Mouse (Mus musculus) liver, embryonic 11.5 days (tissue): Measurements from ENCODE around the gene Tubg1. TPM values are rescaled to one million over a fixed set of nuclear protein-coding genes. Genes with fewer than 3 reads are reported as not detected.

Experiments
- ATAC-seq: fragments of 200-750 bp; cut with Nextera tagmentation; replicated peaks from 2 replicates; pipeline ENCODE4 v1.8.0; 2017; ENCODE audit warnings: moderate number of reproducible peaks, mild to moderate bottlenecking, moderate TSS enrichment, moderate library complexity; ENCODE audit not compliant: low FRiP score
- DNase-seq: peaks from one replicate; pipeline ENCODE4 v3.0.0-alpha.2; 2017; ENCODE audit warnings: low spot score
- H3K27ac ChIP-seq: fragments of 300-500 bp; sonication (generic); 2 replicates; pipeline ENCODE4 v1.5.1; 2014; ENCODE audit warnings: mild to moderate bottlenecking, low read depth, low read length, control low read depth
- H3K27me3 ChIP-seq: fragments of 300-500 bp; sonication (generic); replicated peaks from 2 replicates; pipeline ENCODE4 v1.6.1; 2014; ENCODE audit warnings: low read length, mixed read lengths; ENCODE audit not compliant: control insufficient read depth, insufficient read depth
- H3K36me3 ChIP-seq: fragments of 300-500 bp; sonication (generic); 2 replicates; pipeline ENCODE4 v1.6.1; 2014; ENCODE audit warnings: mild to moderate bottlenecking, low read length, moderate library complexity, mixed read lengths; ENCODE audit not compliant: control insufficient read depth, insufficient read depth
- H3K4me1 ChIP-seq: fragments of 300-500 bp; sonication (generic); replicated peaks from 2 replicates; pipeline ENCODE4 v1.6.1; 2014; ENCODE audit warnings: low read length, mixed read lengths; ENCODE audit not compliant: control insufficient read depth, insufficient read depth
- H3K4me2 ChIP-seq: fragments of 300-500 bp; sonication (generic); 2 replicates; pipeline ENCODE4 v1.6.1; 2014; ENCODE audit warnings: mild to moderate bottlenecking, control low read depth, moderate library complexity
- H3K4me3 ChIP-seq: fragments of 300-500 bp; sonication (generic); 2 replicates; pipeline ENCODE4 v1.5.1; 2014; ENCODE audit warnings: low read depth, low read length, control low read depth
- H3K9ac ChIP-seq: fragments of 300-500 bp; sonication (generic); 2 replicates; pipeline ENCODE4 v1.6.1; 2014; ENCODE audit warnings: low read depth, low read length, control low read depth
- H3K9me3 ChIP-seq: fragments of 300-500 bp; sonication (generic); 2 replicates; pipeline ENCODE4 v1.6.1; 2016; ENCODE audit warnings: low read length, inconsistent platforms, mixed read lengths; ENCODE audit not compliant: control insufficient read depth
- WGBS: fragments of 180-500 bp; shearing (Covaris S2); extraction: QIAGEN DNeasy Blood & Tissue Kit; methylation state at CpG from one replicate; pipeline ENCODE4 v1.1.7; 2014; 5-methylcytosine and 5-hydroxymethylcytosine counted together
- polyA plus RNA-seq: library from polyadenylated mRNA; unstranded; fragments of >200 nt; fragmentation: Nextera tagmentation; extraction: Ambion mirVana; gene quantifications from 2 replicates; pipeline ENCODE4 v1.2.1, GENCODE M21; 2014

The Tubg1 gene
- polyA plus RNA-seq, 1 experiment from 2014 or later, result 82.3 TPM

GRCm38 (mm10) chr11:101162772-101163171 lies 43.0 kb downstream of the Tubg1 start:
- Histone ChIP-seq H3K27ac (no peak overlapping the region), H3K4me1 (peaks cover 16% of the 10 kb centered on the region), H3K36me3 (peaks cover 7% of the 10 kb centered on the region), H3K4me2 (no peak overlapping the region), H3K27me3 (peaks cover 83% of the 10 kb centered on the region), H3K9me3 (no peaks in the 10 kb centered on the region), H3K4me3 (no peak overlapping the region), H3K9ac (no peak overlapping the region)
- DNase-seq (no peak), ATAC-seq (no peak)
- WGBS, result 73% methylated on average over 5 of the region's 5 CpGs

GRCm38 (mm10) chr11:101163476-101164350 lies 44.0 kb downstream of the Tubg1 start:
- Histone ChIP-seq H3K27ac (no peak overlapping the region), H3K36me3 (peaks cover 7% of the 10 kb centered on the region), H3K4me2 (peak overlapping the region; percentile 52), H3K9me3 (no peaks in the 10 kb centered on the region), H3K27me3 (peaks cover 86% of the 10 kb centered on the region), H3K4me1 (peaks cover 22% of the 10 kb centered on the region), H3K4me3 (peak overlapping the region; percentile 32), H3K9ac (no peak overlapping the region)
- 22% methylated on average over 48 of the region's 49 CpGs for WGBS
- ATAC-seq, result no peak
- DNase-seq, result no peak

GRCm38 (mm10) chr11:101164351-101164665 lies 44.6 kb downstream of the Tubg1 start:
- DNase-seq (no peak), ATAC-seq (no peak)
- Histone ChIP-seq H3K9me3 (no peaks in the 10 kb centered on the region), H3K27me3 (peaks cover 86% of the 10 kb centered on the region), H3K27ac (no peak overlapping the region), H3K4me2 (peak overlapping the region; percentile 52), H3K4me1 (peaks cover 27% of the 10 kb centered on the region), H3K4me3 (peak overlapping the region; percentile 32), H3K36me3 (peaks cover 7% of the 10 kb centered on the region), H3K9ac (no peak overlapping the region)
- WGBS, result 15% methylated on average over 21 of the region's 21 CpGs

- DNase-seq (no peak), ATAC-seq (0 out of 2 replicates have a peak, but pooled peaks have one; percentile 35)
- Histone ChIP-seq H3K27ac (no peak overlapping the region), H3K36me3 (peaks cover 7% of the 10 kb centered on the region), H3K4me1 (peaks cover 33% of the 10 kb centered on the region), H3K9ac (no peak overlapping the region), H3K9me3 (no peaks in the 10 kb centered on the region), H3K4me3 (peak overlapping the region; percentile 32; the same call in 1 of the 2 replicates), H3K4me2 (peak overlapping the region; percentile 52), H3K27me3 (peaks cover 90% of the 10 kb centered on the region)
- 16% methylated on average over 35 of the region's 35 CpGs for WGBS
These were observed 45.2 kb downstream of the Tubg1 start for GRCm38 (mm10) chr11:101164677-101165580.

- ATAC-seq (no peak), DNase-seq (no peak)
- peaks cover 38% of the 10 kb centered on the region for H3K4me1 ChIP-seq
- no peak overlapping the region for H3K27ac ChIP-seq
- peaks cover 7% of the 10 kb centered on the region for H3K36me3 ChIP-seq
- no peaks in the 10 kb centered on the region for H3K9me3 ChIP-seq
- H3K4me3 ChIP-seq, result no peak overlapping the region
- H3K4me2 ChIP-seq, result no peak overlapping the region
- peaks cover 100% of the 10 kb centered on the region for H3K27me3 ChIP-seq
- no peak overlapping the region for H3K9ac ChIP-seq
- WGBS, result 62% methylated on average over 14 of the region's 14 CpGs
These were observed 46.6 kb downstream of the Tubg1 start for GRCm38 (mm10) chr11:101166357-101166756.

GRCm38 (mm10) chr11:101167211-101167962 lies 47.6 kb downstream of the Tubg1 start:
- Histone ChIP-seq H3K27me3 (peaks cover 100% of the 10 kb centered on the region), H3K9ac (no peak overlapping the region), H3K9me3 (no peaks in the 10 kb centered on the region), H3K27ac (no peak overlapping the region), H3K4me1 (peaks cover 46% of the 10 kb centered on the region), H3K4me2 (no peak overlapping the region), H3K36me3 (peaks cover 7% of the 10 kb centered on the region), H3K4me3 (no peak overlapping the region)
- 47% methylated on average over 19 of the region's 19 CpGs for WGBS
- ATAC-seq (no peak), DNase-seq (no peak)

- peaks cover 49% of the 10 kb centered on the region for H3K4me1 ChIP-seq
- H3K27me3 ChIP-seq, result peaks cover 99% of the 10 kb centered on the region
- H3K4me3 ChIP-seq, result no peak overlapping the region
- WGBS, result 33% methylated on average over 8 of the region's 8 CpGs
- peaks cover 7% of the 10 kb centered on the region for H3K36me3 ChIP-seq
- no peak for DNase-seq
- no peaks in the 10 kb centered on the region for H3K9me3 ChIP-seq
- ATAC-seq, result no peak
- no peak overlapping the region for H3K4me2 ChIP-seq
- no peak overlapping the region for H3K9ac ChIP-seq
- H3K27ac ChIP-seq, result no peak overlapping the region
These were observed 48.2 kb downstream of the Tubg1 start for GRCm38 (mm10) chr11:101167963-101168300.

- Histone ChIP-seq H3K27ac (no peak overlapping the region), H3K4me2 (0 out of 2 replicates have a peak overlapping the region, but pooled peaks have one; percentile 88), H3K4me3 (no peak overlapping the region), H3K36me3 (peaks cover 7% of the 10 kb centered on the region), H3K4me1 (peaks cover 53% of the 10 kb centered on the region), H3K9ac (no peak overlapping the region), H3K27me3 (peaks cover 99% of the 10 kb centered on the region), H3K9me3 (no peaks in the 10 kb centered on the region)
- ATAC-seq (no peak), DNase-seq (no peak)
- 41% methylated on average over 18 of the region's 18 CpGs for WGBS
These were observed 48.7 kb downstream of the Tubg1 start for GRCm38 (mm10) chr11:101168301-101168980.
